Mouse (Mus musculus) kidney, postnatal 0 days (tissue): ENCODE results near the gene H2-T23. TPM values are rescaled to one million over a fixed set of nuclear protein-coding genes. Genes with fewer than 3 reads are reported as not detected.
"Not testable (repeated sequence)": the region's sequence is repeated elsewhere in the genome, so short reads cannot be mapped to it uniquely, and the experiment has no call there.

Source experiments
- ATAC-seq: fragments of 200-750 bp; cut with Nextera tagmentation; replicated peaks from 2 replicates; pipeline ENCODE4 v1.8.0; 2017; ENCODE audit warnings: low read depth, moderate number of reproducible peaks, moderate TSS enrichment, moderate library complexity; ENCODE audit not compliant: low FRiP score
- DNase-seq: peaks from one replicate; pipeline ENCODE4 v3.0.0-alpha.2; 2016; ENCODE audit warnings: low spot score
- H3K27ac ChIP-seq: fragments of 300-500 bp; sonication (generic); 2 replicates; pipeline ENCODE4 v1.5.1; 2014; ENCODE audit warnings: mild to moderate bottlenecking
- H3K27me3 ChIP-seq: fragments of 300-500 bp; sonication (generic); 2 replicates; pipeline ENCODE4 v1.6.1; 2014; ENCODE audit warnings: low read length, mixed read lengths; ENCODE audit not compliant: insufficient read depth
- H3K36me3 ChIP-seq: fragments of 300-500 bp; sonication (generic); 2 replicates; pipeline ENCODE4 v1.6.1; 2014; ENCODE audit warnings: low read length, mixed read lengths; ENCODE audit not compliant: insufficient read depth
- H3K4me1 ChIP-seq: fragments of 300-500 bp; sonication (generic); replicated peaks from 2 replicates; pipeline ENCODE4 v1.6.1; 2014; ENCODE audit warnings: antibody characterized with exemption, low read length, mixed read lengths; ENCODE audit not compliant: insufficient read depth
- H3K4me2 ChIP-seq: fragments of 300-500 bp; sonication (generic); 2 replicates; pipeline ENCODE4 v1.6.1; 2014; ENCODE audit warnings: mild to moderate bottlenecking, low read length, moderate library complexity, mixed read lengths
- H3K4me3 ChIP-seq: fragments of 300-500 bp; sonication (generic); replicated peaks from 2 replicates; pipeline ENCODE4 v1.5.1; 2014; ENCODE audit warnings: low read depth, low read length
- H3K9ac ChIP-seq: fragments of 300-500 bp; sonication (generic); 2 replicates; pipeline ENCODE4 v1.6.1; 2014; ENCODE audit warnings: low read depth, low read length
- H3K9me3 ChIP-seq: fragments of 300-500 bp; sonication (generic); replicated peaks from 2 replicates; pipeline ENCODE4 v1.6.1; 2016; ENCODE audit warnings: low read length, inconsistent platforms, mixed read lengths
- CTCF ChIP-seq: IDR thresholded peaks from 2 replicates; pipeline ENCODE4 v1.5.1; 2016; ENCODE audit warnings: antibody characterized with exemption, low read depth, mild to moderate bottlenecking, moderate library complexity
- WGBS: fragments of 180-500 bp; shearing (Covaris S2); extraction: QIAGEN DNeasy Blood & Tissue Kit; methylation state at CpG from one replicate; pipeline ENCODE4 v1.1.7; 2014; 5-methylcytosine and 5-hydroxymethylcytosine counted together
- polyA plus RNA-seq: library from polyadenylated mRNA; unstranded; fragments of >200 nt; fragmentation: Nextera tagmentation; extraction: Ambion mirVana; gene quantifications from 2 replicates; pipeline ENCODE4 v1.2.1, GENCODE M21; 2015

H2-T23 gene
- polyA plus RNA-seq, 1 experiment from 2014 or later, result 16.1 TPM

DNA sequence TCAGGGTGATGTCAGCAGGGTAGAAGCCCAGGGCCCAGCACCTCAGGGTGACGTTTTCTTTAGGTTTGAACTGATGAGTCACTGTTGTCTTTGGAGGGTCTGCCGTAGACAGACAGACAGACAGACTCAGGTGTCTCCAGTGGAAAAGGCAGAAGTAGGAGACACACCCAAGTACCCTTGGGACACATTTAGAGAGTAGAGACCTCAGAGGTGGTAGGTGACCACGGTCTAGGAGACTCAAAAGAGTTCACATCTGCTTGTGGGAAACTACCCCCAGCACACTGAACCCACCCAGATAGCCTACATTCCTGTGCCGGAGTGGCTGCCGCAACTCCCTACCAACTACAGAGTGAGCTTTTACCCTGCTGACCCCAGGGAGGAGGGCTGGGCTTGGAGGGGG lies 17.7 kb downstream of the H2-T23 start:
- no peaks in the 10 kb centered on the region for H3K27me3 ChIP-seq
- TF ChIP-seq CTCF, result no peak
- H3K4me3 ChIP-seq, result no peak overlapping the region
- no peak overlapping the region for H3K9ac ChIP-seq
- DNase-seq (no peak), ATAC-seq (no peak)
- H3K9me3 ChIP-seq, result no peaks in the 10 kb centered on the region
- H3K36me3 ChIP-seq, result peaks cover 3% of the 10 kb centered on the region; the same call in 1 of the 2 replicates
- WGBS, result 94% methylated on average over 5 of the region's 5 CpGs
- no peaks in the 10 kb centered on the region for H3K4me1 ChIP-seq
- H3K27ac ChIP-seq, result no peak overlapping the region
- no peak overlapping the region for H3K4me2 ChIP-seq

DNA sequence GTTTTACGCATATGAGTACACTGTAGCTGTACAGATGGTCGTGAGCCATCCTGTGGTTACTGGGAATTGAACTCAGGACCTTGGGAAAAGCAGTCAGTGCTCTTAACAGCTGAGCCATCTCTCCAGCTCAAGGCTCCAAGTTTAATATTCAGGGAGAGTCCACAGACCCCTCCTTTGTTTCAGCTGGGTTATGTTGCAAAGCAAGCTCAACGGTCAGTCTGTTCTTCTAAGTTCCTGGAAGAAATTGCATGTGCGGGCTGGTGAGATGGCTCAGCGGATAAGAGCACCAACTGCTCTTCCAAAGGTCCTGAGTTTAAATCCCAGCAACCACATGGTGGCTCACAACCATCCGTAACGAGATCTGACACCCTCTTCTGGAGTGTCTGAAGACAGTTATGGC lies 28.2 kb downstream of the H2-T23 start:
- not testable (repeated sequence) for H3K9me3 ChIP-seq, H3K4me3 ChIP-seq, H3K27me3 ChIP-seq, H3K9ac ChIP-seq, ATAC-seq, DNase-seq, H3K27ac ChIP-seq, H3K4me1 ChIP-seq, H3K4me2 ChIP-seq, H3K36me3 ChIP-seq
- 90% methylated on average over 7 of the region's 7 CpGs for WGBS

DNA sequence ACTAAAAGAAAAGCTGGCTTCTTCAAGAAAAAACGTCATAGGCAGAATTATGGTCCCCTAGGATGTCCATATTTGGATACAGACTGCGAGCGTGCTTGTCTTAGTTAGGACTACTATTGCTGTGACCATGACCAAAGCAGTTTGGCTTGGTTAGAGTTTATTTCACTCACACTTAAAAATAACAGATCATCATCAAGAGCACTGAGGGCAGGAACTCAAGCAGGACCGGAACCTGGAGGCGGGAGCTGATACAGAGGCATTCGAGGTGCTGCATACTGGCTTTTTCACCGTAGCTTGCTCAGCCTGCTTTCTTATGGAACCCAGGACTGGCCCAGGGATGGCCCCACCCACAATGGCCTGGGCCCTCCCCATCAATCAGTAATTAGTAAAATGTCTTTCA lies 29.3 kb downstream of the H2-T23 start:
- no peak overlapping the region for H3K4me2 ChIP-seq
- no peaks in the 10 kb centered on the region for H3K36me3 ChIP-seq
- DNase-seq, result no peak
- no peak for ATAC-seq
- 90% methylated on average over 7 of the region's 7 CpGs for WGBS
- H3K9ac ChIP-seq, result no peak overlapping the region
- H3K4me3 ChIP-seq, result no peak overlapping the region
- H3K27ac ChIP-seq, result no peak overlapping the region
- no peak for TF ChIP-seq CTCF
- no peaks in the 10 kb centered on the region for H3K4me1 ChIP-seq
- no peaks in the 10 kb centered on the region for H3K27me3 ChIP-seq
- H3K9me3 ChIP-seq, result no peaks in the 10 kb centered on the region

DNA sequence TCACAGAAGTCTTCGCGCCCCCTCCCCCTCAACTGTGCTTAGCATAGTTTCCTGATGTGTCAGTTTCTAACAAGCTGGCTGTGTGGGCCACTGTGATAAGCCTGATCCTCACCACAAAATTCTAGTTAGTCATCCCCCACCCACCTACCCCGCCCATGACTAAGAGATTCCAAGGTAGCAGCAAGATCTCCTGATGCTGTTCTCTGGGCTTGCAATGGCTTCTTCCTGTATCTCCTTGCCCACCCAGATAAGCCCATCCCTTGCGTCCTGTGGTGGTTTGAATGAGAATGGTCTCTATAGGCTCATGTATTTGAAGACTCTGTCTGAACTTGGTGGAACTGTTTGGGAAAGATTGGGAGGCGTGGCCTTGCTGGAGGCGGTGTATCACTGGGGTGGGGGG lies 30.7 kb downstream of the H2-T23 start:
- Histone ChIP-seq H3K4me1 (no peaks in the 10 kb centered on the region), H3K4me3 (no peak overlapping the region), H3K27me3 (no peaks in the 10 kb centered on the region), H3K27ac (no peak overlapping the region), H3K4me2 (no peak overlapping the region), H3K36me3 (no peaks in the 10 kb centered on the region), H3K9ac (no peak overlapping the region), H3K9me3 (no peaks in the 10 kb centered on the region)
- TF ChIP-seq CTCF, result no peak
- WGBS, result 91% methylated on average over 6 of the region's 6 CpGs
- no peak for ATAC-seq
- no peak for DNase-seq

DNA sequence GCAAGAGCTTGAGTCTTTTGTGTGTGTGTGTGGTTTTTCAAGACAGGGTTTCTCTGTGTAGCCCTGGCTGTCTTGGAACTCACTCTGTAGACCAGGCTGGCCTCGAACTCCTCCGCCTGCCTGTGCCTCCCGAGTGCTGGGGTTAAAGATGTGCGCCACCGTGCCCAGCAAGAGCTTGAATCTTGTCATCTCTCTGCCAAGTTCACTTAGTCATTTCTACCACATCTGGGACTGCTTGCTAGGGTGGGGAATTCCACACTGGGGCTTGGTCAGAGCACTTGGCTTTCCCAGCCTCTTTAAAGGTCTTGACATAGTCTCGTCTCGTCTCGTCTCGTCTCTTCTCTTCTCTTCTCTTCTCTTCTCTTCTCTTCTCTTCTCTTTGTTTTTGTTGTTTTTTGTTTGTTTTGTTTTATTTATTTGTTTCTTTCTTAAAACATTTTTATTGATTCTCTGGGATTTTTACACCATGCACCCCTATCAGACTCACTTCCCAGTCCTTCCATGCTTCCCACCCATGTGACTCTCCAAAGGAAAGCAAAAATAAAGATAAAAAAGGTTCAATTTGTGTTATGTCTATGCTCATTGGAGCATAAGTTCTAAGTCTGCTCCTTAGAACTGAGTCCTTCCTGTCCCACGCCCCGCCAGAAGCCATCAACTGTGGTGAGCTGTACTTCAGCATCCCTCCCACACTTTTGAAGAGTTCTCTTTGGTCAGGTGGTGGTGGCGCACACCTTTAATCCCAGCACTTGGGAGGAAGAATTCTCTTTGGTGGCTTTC lies 31.3 kb downstream of the H2-T23 start:
- no peaks in the 10 kb centered on the region for H3K9me3 ChIP-seq
- 85% methylated on average over 12 of the region's 12 CpGs for WGBS

DNA sequence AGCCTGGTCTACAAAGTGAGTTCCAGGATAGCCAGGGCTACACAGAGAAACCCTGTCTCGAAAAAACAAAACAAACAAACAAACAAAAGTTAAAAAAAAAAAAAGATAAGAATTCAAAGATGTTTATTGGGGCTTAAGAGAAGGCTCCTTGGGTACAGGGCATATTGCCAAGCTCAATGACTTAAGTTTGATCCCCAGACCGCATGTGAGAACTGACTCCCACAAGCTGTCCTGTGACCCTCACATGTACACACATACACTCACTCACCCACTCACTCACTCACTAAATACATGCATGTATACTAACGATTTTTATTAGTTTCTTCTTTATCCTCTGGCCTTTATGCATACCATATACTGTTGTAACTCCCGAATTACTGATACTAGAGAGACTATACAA lies 32.3 kb downstream of the H2-T23 start:
- H3K4me2 ChIP-seq, result no peak overlapping the region
- H3K9me3 ChIP-seq, result no peaks in the 10 kb centered on the region
- 65% methylated on average over 4 of the region's 4 CpGs for WGBS
- no peak for TF ChIP-seq CTCF
- no peaks in the 10 kb centered on the region for H3K36me3 ChIP-seq
- no peaks in the 10 kb centered on the region for H3K4me1 ChIP-seq
- H3K27me3 ChIP-seq, result no peaks in the 10 kb centered on the region
- DNase-seq (no peak), ATAC-seq (no peak)
- no peak overlapping the region for H3K4me3 ChIP-seq
- no peak overlapping the region for H3K9ac ChIP-seq
- no peak overlapping the region for H3K27ac ChIP-seq

More for the DNA sequence above, 31.3 kb downstream of the H2-T23 start:
- no peaks in the 10 kb centered on the region for H3K27me3 ChIP-seq
- no peak overlapping the region for H3K27ac ChIP-seq
- no peak overlapping the region for H3K4me3 ChIP-seq
- TF ChIP-seq CTCF, result no peak
- no peak overlapping the region for H3K4me2 ChIP-seq
- ATAC-seq, result no peak
- H3K9ac ChIP-seq, result no peak overlapping the region
- no peaks in the 10 kb centered on the region for H3K4me1 ChIP-seq
- no peaks in the 10 kb centered on the region for H3K36me3 ChIP-seq
- DNase-seq, result no peak

DNA sequence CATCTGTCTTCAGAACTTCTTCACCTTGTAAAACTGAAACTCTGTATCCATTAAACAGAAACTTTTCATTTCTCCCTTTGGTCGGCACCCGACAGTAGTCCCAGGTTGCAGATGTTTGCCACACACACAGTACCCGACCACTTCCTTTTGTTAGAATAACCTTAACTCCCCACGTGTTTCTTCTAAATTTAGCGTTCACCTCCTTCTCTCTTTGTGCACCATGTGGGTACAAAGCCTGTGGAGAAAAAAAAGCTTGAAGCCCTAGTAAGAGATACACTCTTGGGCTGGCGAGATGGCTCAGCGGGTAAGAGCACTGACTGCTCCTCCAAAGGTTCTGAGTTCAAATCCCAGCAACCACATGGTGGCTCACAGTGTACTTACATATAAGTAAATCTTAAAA lies 33.3 kb downstream of the H2-T23 start:
- ATAC-seq, result no peak
- no peak for TF ChIP-seq CTCF

More for the DNA sequence above, 33.3 kb downstream of the H2-T23 start:
- Histone ChIP-seq H3K36me3 (no peaks in the 10 kb centered on the region), H3K9ac (no peak overlapping the region), H3K27ac (no peak overlapping the region), H3K27me3 (no peaks in the 10 kb centered on the region), H3K4me2 (no peak overlapping the region), H3K4me3 (no peak overlapping the region), H3K9me3 (no peaks in the 10 kb centered on the region), H3K4me1 (no peaks in the 10 kb centered on the region)
- WGBS, result 78% methylated on average over 7 of the region's 7 CpGs
- DNase-seq, result no peak
